Mouse (Mus musculus): Measurements from ENCODE around the gene Add3. TPM values are rescaled to one million over a fixed set of nuclear protein-coding genes. Genes with fewer than 3 reads are reported as not detected.
A peak's percentile ranks its signal among the peaks of the same experiment; 100 is the strongest.

Gene Add3
- polyA plus RNA-seq, 1 experiment from 2014 or later: 29.9 TPM

- Histone ChIP-seq H3K36me3 (no peaks in the 10 kb centered on the region), H3K9ac (replicated peaks) (no peak overlapping the region), H3K9me3 (no peaks in the 10 kb centered on the region), H3K4me3 (no peak overlapping the region), H3K4me1 (no peaks in the 10 kb centered on the region), H3K4me2 (replicated peaks) (no peak overlapping the region), H3K27me3 (no peaks in the 10 kb centered on the region), H3K27ac (replicated peaks) (no peak overlapping the region)
- 86% methylated on average over 10 of the region's 10 CpGs for WGBS
- ATAC-seq (replicated peaks): no peak
These were observed 103.7 kb downstream of the Add3 start for GRCm38 (mm10) chr19:53243956-53244355.

GRCm38 (mm10) chr19:53247558-53247957 lies 107.3 kb downstream of the Add3 start:
- Histone ChIP-seq H3K4me3 (no peak overlapping the region), H3K27ac (replicated peaks) (no peak overlapping the region), H3K4me1 (no peaks in the 10 kb centered on the region), H3K9me3 (no peaks in the 10 kb centered on the region), H3K4me2 (replicated peaks) (no peak overlapping the region), H3K27me3 (no peaks in the 10 kb centered on the region), H3K36me3 (no peaks in the 10 kb centered on the region), H3K9ac (replicated peaks) (no peak overlapping the region)
- 58% methylated on average over 2 of the region's 2 CpGs for WGBS
- 0 out of 2 replicates have a peak, but pooled peaks have one; percentile 35 for ATAC-seq (replicated peaks)

- H3K36me3 ChIP-seq: no peaks in the 10 kb centered on the region
- no peak overlapping the region for H3K4me3 ChIP-seq
- H3K27ac ChIP-seq (replicated peaks): no peak overlapping the region
- no peaks in the 10 kb centered on the region for H3K9me3 ChIP-seq
- ATAC-seq (replicated peaks): peak; percentile 61
- no peaks in the 10 kb centered on the region for H3K4me1 ChIP-seq
- 15% methylated on average over 11 of the region's 11 CpGs for WGBS
- no peaks in the 10 kb centered on the region for H3K27me3 ChIP-seq
- H3K4me2 ChIP-seq (replicated peaks): 0 out of 2 replicates have a peak overlapping the region, but pooled peaks have one; percentile 1
- no peak overlapping the region for H3K9ac ChIP-seq (replicated peaks)
These were observed 107.8 kb downstream of the Add3 start for GRCm38 (mm10) chr19:53248023-53248494.

GRCm38 (mm10) chr19:53251015-53251414 lies 110.8 kb downstream of the Add3 start:
- ATAC-seq (replicated peaks): no peak
- WGBS: 95% methylated on average over 7 of the region's 7 CpGs
- H3K4me1 ChIP-seq: no peaks in the 10 kb centered on the region
- H3K27ac ChIP-seq (replicated peaks): no peak overlapping the region
- no peak overlapping the region for H3K9ac ChIP-seq (replicated peaks)
- no peak overlapping the region for H3K4me3 ChIP-seq
- no peaks in the 10 kb centered on the region for H3K36me3 ChIP-seq
- no peaks in the 10 kb centered on the region for H3K9me3 ChIP-seq
- no peaks in the 10 kb centered on the region for H3K27me3 ChIP-seq
- no peak overlapping the region for H3K4me2 ChIP-seq (replicated peaks)

- no peaks in the 10 kb centered on the region for H3K27me3 ChIP-seq
- WGBS: 95% methylated on average over 3 of the region's 3 CpGs
- H3K4me1 ChIP-seq: no peaks in the 10 kb centered on the region
- H3K4me2 ChIP-seq (replicated peaks): no peak overlapping the region
- no peak overlapping the region for H3K27ac ChIP-seq (replicated peaks)
- H3K36me3 ChIP-seq: no peaks in the 10 kb centered on the region
- H3K9me3 ChIP-seq: no peaks in the 10 kb centered on the region
- no peak for ATAC-seq (replicated peaks)
- no peak overlapping the region for H3K4me3 ChIP-seq
- no peak overlapping the region for H3K9ac ChIP-seq (replicated peaks)
These were observed 111.4 kb downstream of the Add3 start for GRCm38 (mm10) chr19:53251656-53252055.

- Histone ChIP-seq H3K27me3 (no peaks in the 10 kb centered on the region), H3K4me2 (replicated peaks) (no peak overlapping the region), H3K4me3 (no peak overlapping the region), H3K36me3 (no peaks in the 10 kb centered on the region), H3K9ac (replicated peaks) (no peak overlapping the region), H3K4me1 (no peaks in the 10 kb centered on the region), H3K9me3 (no peaks in the 10 kb centered on the region), H3K27ac (replicated peaks) (no peak overlapping the region)
- WGBS: 89% methylated on average over 15 of the region's 15 CpGs
- no peak for ATAC-seq (replicated peaks)
These were observed 112.1 kb downstream of the Add3 start for GRCm38 (mm10) chr19:53252111-53253028.

- Histone ChIP-seq H3K9me3 (no peaks in the 10 kb centered on the region), H3K4me1 (0 out of 2 replicates have a peak, but pooled peaks cover 6% of the 10 kb centered on the region), H3K4me3 (no peak overlapping the region), H3K36me3 (no peaks in the 10 kb centered on the region), H3K27me3 (no peaks in the 10 kb centered on the region), H3K4me2 (replicated peaks) (no peak overlapping the region), H3K27ac (replicated peaks) (no peak overlapping the region), H3K9ac (replicated peaks) (no peak overlapping the region)
- WGBS: 71% methylated on average over 8 of the region's 8 CpGs
- no peak for ATAC-seq (replicated peaks)
These were observed 116.1 kb downstream of the Add3 start for GRCm38 (mm10) chr19:53256361-53256760.

GRCm38 (mm10) chr19:53256991-53257594 lies 116.8 kb downstream of the Add3 start:
- H3K9ac ChIP-seq (replicated peaks): no peak overlapping the region
- H3K36me3 ChIP-seq: no peaks in the 10 kb centered on the region
- H3K4me1 ChIP-seq: 0 out of 2 replicates have a peak, but pooled peaks cover 6% of the 10 kb centered on the region
- H3K4me2 ChIP-seq (replicated peaks): no peak overlapping the region
- H3K27me3 ChIP-seq: no peaks in the 10 kb centered on the region
- no peak for ATAC-seq (replicated peaks)
- H3K9me3 ChIP-seq: no peaks in the 10 kb centered on the region
- H3K4me3 ChIP-seq: no peak overlapping the region
- WGBS: 93% methylated on average over 7 of the region's 7 CpGs
- no peak overlapping the region for H3K27ac ChIP-seq (replicated peaks)

GRCm38 (mm10) chr19:53257631-53258560 lies 117.7 kb downstream of the Add3 start:
- Histone ChIP-seq H3K4me2 (replicated peaks) (no peak overlapping the region), H3K9me3 (no peaks in the 10 kb centered on the region), H3K36me3 (no peaks in the 10 kb centered on the region), H3K9ac (replicated peaks) (no peak overlapping the region), H3K4me3 (no peak overlapping the region), H3K4me1 (0 out of 2 replicates have a peak, but pooled peaks cover 6% of the 10 kb centered on the region), H3K27me3 (no peaks in the 10 kb centered on the region), H3K27ac (replicated peaks) (no peak overlapping the region)
- ATAC-seq (replicated peaks): no peak
- WGBS: 88% methylated on average over 15 of the region's 15 CpGs

- Histone ChIP-seq H3K9me3 (no peaks in the 10 kb centered on the region), H3K36me3 (no peaks in the 10 kb centered on the region), H3K4me3 (no peak overlapping the region), H3K4me2 (replicated peaks) (no peak overlapping the region), H3K9ac (replicated peaks) (no peak overlapping the region), H3K27me3 (no peaks in the 10 kb centered on the region), H3K27ac (replicated peaks) (no peak overlapping the region), H3K4me1 (0 out of 2 replicates have a peak, but pooled peaks cover 8% of the 10 kb centered on the region)
- WGBS: 91% methylated on average over 13 of the region's 13 CpGs
- peak; percentile 6; the same call in 1 of the 2 replicates for ATAC-seq (replicated peaks)
These were observed 118.7 kb downstream of the Add3 start for GRCm38 (mm10) chr19:53258740-53259506.

- WGBS: 48% methylated on average over 5 of the region's 5 CpGs
- Histone ChIP-seq H3K27ac (replicated peaks) (no peak overlapping the region), H3K4me2 (replicated peaks) (no peak overlapping the region), H3K4me1 (0 out of 2 replicates have a peak, but pooled peaks cover 10% of the 10 kb centered on the region), H3K9me3 (no peaks in the 10 kb centered on the region), H3K36me3 (no peaks in the 10 kb centered on the region), H3K27me3 (no peaks in the 10 kb centered on the region), H3K9ac (replicated peaks) (no peak overlapping the region), H3K4me3 (no peak overlapping the region)
- peak; percentile 72 for ATAC-seq (replicated peaks)
These were observed 119.3 kb downstream of the Add3 start for GRCm38 (mm10) chr19:53259541-53259940.

All from forebrain, embryonic 15.5 days (tissue).